Mouse (Mus musculus): ENCODE data around the gene 1700001P01Rik.

GRCm38 (mm10) chr11:97803847-97804246, 28.1 kb upstream of the 1700001P01Rik start:
- no peak for TF ChIP-seq CTCF (IDR thresholded peaks at IDR 0.05; ENCODE audit: insufficient read depth, low read depth, low read length)
- TF ChIP-seq POLR2A (IDR thresholded peaks at IDR 0.05; ENCODE audit: insufficient read depth, low read depth, low read length), result no peak

Measured in olfactory bulb, adult 2 months (tissue).